Mouse (Mus musculus): ENCODE data around the gene Ncoa6.

DNA sequence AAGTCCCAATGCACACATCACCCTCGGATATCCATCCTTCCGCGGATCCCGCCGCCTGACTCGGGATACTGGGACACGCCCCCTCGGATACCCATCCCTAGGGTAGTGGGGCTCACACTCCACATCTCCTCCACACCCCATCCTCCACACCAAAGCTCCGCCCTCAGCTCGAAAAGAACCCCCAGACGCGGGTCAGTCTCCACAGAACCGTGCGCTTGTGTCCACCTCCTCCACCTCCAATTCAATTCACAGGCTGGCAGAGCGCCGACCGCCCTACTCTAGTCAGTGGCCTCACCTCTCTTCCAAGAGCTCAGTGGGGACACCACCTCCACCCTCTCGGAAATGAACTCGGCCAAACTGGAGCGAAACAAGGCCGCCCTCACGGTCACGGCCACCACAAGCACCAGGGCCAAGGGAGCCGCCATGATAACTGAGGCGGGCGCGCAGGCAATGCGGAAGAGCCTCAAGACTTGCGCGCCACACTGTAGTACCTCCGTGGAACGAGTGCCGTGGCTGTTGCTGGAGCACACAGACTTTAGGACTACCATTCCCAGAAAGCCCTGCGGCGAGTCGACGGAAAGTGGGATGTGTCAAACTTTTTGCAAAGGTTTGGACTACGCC, 116.6 kb downstream of the Ncoa6 start, which contains the start of gene Pigu:
- TF ChIP-seq CTCF (IDR thresholded peaks at IDR 0.05; ENCODE audit: insufficient read depth, low read depth, low read length) (no peak), POLR2A (IDR thresholded peaks at IDR 0.05; ENCODE audit: insufficient read depth, low read depth, low read length) (no peak)
